Mouse (Mus musculus): Measurements from ENCODE around the gene Slc5a10. TPM values are rescaled to one million over a fixed set of nuclear protein-coding genes. Genes with fewer than 3 reads are reported as not detected.

The Slc5a10 gene
- polyA plus RNA-seq (2016; fragmentation: Nextera tagmentation; extraction: Ambion mirVana) = 0.14 TPM in 2 replicates

- H3K4me1 ChIP-seq (replicated peaks) = no peaks in the 10 kb centered on the region
Measured at GRCm38 (mm10) chr11:61720636-61721035, at the start of gene Slc5a10. TSS of gene Slc5a10 (minus strand) at chr11:61720826.

GRCm38 (mm10) chr11:61761584-61762407 lies 41.2 kb upstream of the Slc5a10 start, which contains the start of gene Prpsap2:
TSS of gene Prpsap2 (minus strand) at chr11:61762088.
- Histone ChIP-seq H3K27me3 (no peaks in the 10 kb centered on the region), H3K4me1 (replicated peaks) (peaks cover 7% of the 10 kb centered on the region), H3K4me3 (replicated peaks) (peak within 1 kb of the TSS; percentile 58), H3K4me2 (peak within 1 kb of the TSS; percentile 67), H3K36me3 (peaks cover 5% of the 10 kb centered on the region; the same call in 1 of the 2 replicates), H3K9me3 (no peaks in the 10 kb centered on the region), H3K9ac (replicated peaks) (peak within 1 kb of the TSS; percentile 81), H3K27ac (peak within 1 kb of the TSS; percentile 88)
- under 1% methylated on average over 51 of the region's 51 CpGs for WGBS
- ATAC-seq (ENCODE audit: insufficient number of reproducible peaks, insufficient read depth, low FRiP score, low TSS enrichment, low read depth) = peak; percentile 89

More at GRCm38 (mm10) chr11:61720636-61721035, at the start of gene Slc5a10:
- Histone ChIP-seq H3K4me2 (no peak within 1 kb of the TSS), H3K36me3 (no peaks in the 10 kb centered on the region), H3K9ac (replicated peaks) (no peak within 1 kb of the TSS), H3K9me3 (no peaks in the 10 kb centered on the region), H3K4me3 (replicated peaks) (no peak within 1 kb of the TSS), H3K27me3 (no peaks in the 10 kb centered on the region), H3K27ac (no peak within 1 kb of the TSS)
- ATAC-seq (ENCODE audit: insufficient number of reproducible peaks, insufficient read depth, low FRiP score, low TSS enrichment, low read depth) = no peak
- 71% methylated on average over 3 of the region's 3 CpGs for WGBS

GRCm38 (mm10) chr11:61760518-61760917 lies 39.9 kb upstream of the Slc5a10 start:
- peak overlapping the region; percentile 58 for H3K4me3 ChIP-seq (replicated peaks)
- no peaks in the 10 kb centered on the region for H3K27me3 ChIP-seq
- no peaks in the 10 kb centered on the region for H3K9me3 ChIP-seq
- H3K4me1 ChIP-seq (replicated peaks) = peaks cover 7% of the 10 kb centered on the region
- WGBS = 71% methylated on average over 5 of the region's 5 CpGs
- H3K9ac ChIP-seq (replicated peaks) = no peak overlapping the region
- no peak overlapping the region for H3K27ac ChIP-seq
- peaks cover 17% of the 10 kb centered on the region; the same call in 1 of the 2 replicates for H3K36me3 ChIP-seq
- peak overlapping the region; percentile 67 for H3K4me2 ChIP-seq
- no peak for ATAC-seq (ENCODE audit: insufficient number of reproducible peaks, insufficient read depth, low FRiP score, low TSS enrichment, low read depth)

- Histone ChIP-seq H3K27me3 (no peaks in the 10 kb centered on the region), H3K4me2 (no peak overlapping the region), H3K4me3 (replicated peaks) (no peak overlapping the region), H3K27ac (no peak overlapping the region), H3K9ac (replicated peaks) (no peak overlapping the region), H3K4me1 (replicated peaks) (peaks cover 7% of the 10 kb centered on the region), H3K36me3 (peaks cover 47% of the 10 kb centered on the region), H3K9me3 (no peaks in the 10 kb centered on the region)
- 92% methylated on average over 2 of the region's 2 CpGs for WGBS
- no peak for ATAC-seq (ENCODE audit: insufficient number of reproducible peaks, insufficient read depth, low FRiP score, low TSS enrichment, low read depth)
Measured at GRCm38 (mm10) chr11:61757151-61757550, 36.5 kb upstream of the Slc5a10 start.

GRCm38 (mm10) chr11:61751612-61752011 lies 31.0 kb upstream of the Slc5a10 start:
- Histone ChIP-seq H3K9me3 (no peaks in the 10 kb centered on the region), H3K4me2 (no peak overlapping the region), H3K27ac (no peak overlapping the region), H3K9ac (replicated peaks) (no peak overlapping the region), H3K27me3 (no peaks in the 10 kb centered on the region), H3K4me1 (replicated peaks) (no peaks in the 10 kb centered on the region), H3K36me3 (peaks cover 92% of the 10 kb centered on the region), H3K4me3 (replicated peaks) (no peak overlapping the region)
- 84% methylated on average over 5 of the region's 5 CpGs for WGBS
- no peak for ATAC-seq (ENCODE audit: insufficient number of reproducible peaks, insufficient read depth, low FRiP score, low TSS enrichment, low read depth)

GRCm38 (mm10) chr11:61747161-61747560 lies 26.5 kb upstream of the Slc5a10 start:
- Histone ChIP-seq H3K9ac (replicated peaks) (no peak overlapping the region), H3K4me3 (replicated peaks) (no peak overlapping the region), H3K9me3 (no peaks in the 10 kb centered on the region), H3K27me3 (no peaks in the 10 kb centered on the region), H3K4me1 (replicated peaks) (no peaks in the 10 kb centered on the region), H3K36me3 (peaks cover 91% of the 10 kb centered on the region), H3K27ac (no peak overlapping the region), H3K4me2 (no peak overlapping the region)
- no peak for ATAC-seq (ENCODE audit: insufficient number of reproducible peaks, insufficient read depth, low FRiP score, low TSS enrichment, low read depth)
- WGBS = 73% methylated on average over 3 of the region's 3 CpGs

- H3K4me1 ChIP-seq (replicated peaks) = no peaks in the 10 kb centered on the region
- H3K9me3 ChIP-seq = no peaks in the 10 kb centered on the region
- no peak for ATAC-seq (ENCODE audit: insufficient number of reproducible peaks, insufficient read depth, low FRiP score, low TSS enrichment, low read depth)
- H3K36me3 ChIP-seq = peaks cover 91% of the 10 kb centered on the region
- 89% methylated on average over 9 of the region's 9 CpGs for whole genome bisulfite sequencing
- no peak overlapping the region for H3K4me3 ChIP-seq (replicated peaks)
- no peak overlapping the region for H3K4me2 ChIP-seq
- no peaks in the 10 kb centered on the region for H3K27me3 ChIP-seq
- H3K27ac ChIP-seq = no peak overlapping the region
- no peak overlapping the region for H3K9ac ChIP-seq (replicated peaks)
Measured at GRCm38 (mm10) chr11:61745781-61746180, 25.2 kb upstream of the Slc5a10 start.

GRCm38 (mm10) chr11:61744460-61744859 lies 23.8 kb upstream of the Slc5a10 start:
- H3K4me3 ChIP-seq (replicated peaks) = no peak overlapping the region
- WGBS = 70% methylated on average over 3 of the region's 3 CpGs
- no peak overlapping the region for H3K9ac ChIP-seq (replicated peaks)
- no peaks in the 10 kb centered on the region for H3K4me1 ChIP-seq (replicated peaks)
- H3K9me3 ChIP-seq = no peaks in the 10 kb centered on the region
- H3K4me2 ChIP-seq = no peak overlapping the region
- ATAC-seq (ENCODE audit: insufficient number of reproducible peaks, insufficient read depth, low FRiP score, low TSS enrichment, low read depth) = no peak
- peaks cover 91% of the 10 kb centered on the region for H3K36me3 ChIP-seq
- H3K27me3 ChIP-seq = no peaks in the 10 kb centered on the region
- no peak overlapping the region for H3K27ac ChIP-seq

- H3K9me3 ChIP-seq = no peaks in the 10 kb centered on the region
- H3K36me3 ChIP-seq = peaks cover 91% of the 10 kb centered on the region
- ATAC-seq (ENCODE audit: insufficient number of reproducible peaks, insufficient read depth, low FRiP score, low TSS enrichment, low read depth) = no peak
- no peak overlapping the region for H3K4me3 ChIP-seq (replicated peaks)
- H3K27me3 ChIP-seq = no peaks in the 10 kb centered on the region
- H3K9ac ChIP-seq (replicated peaks) = no peak overlapping the region
- no peak overlapping the region for H3K27ac ChIP-seq
- 90% methylated on average over 3 of the region's 3 CpGs for WGBS
- H3K4me1 ChIP-seq (replicated peaks) = no peaks in the 10 kb centered on the region
- no peak overlapping the region for H3K4me2 ChIP-seq
Measured at GRCm38 (mm10) chr11:61743768-61744167, 23.1 kb upstream of the Slc5a10 start.

GRCm38 (mm10) chr11:61740500-61740899 lies 19.9 kb upstream of the Slc5a10 start:
- H3K27ac ChIP-seq = no peak overlapping the region
- WGBS = 92% methylated on average over 1 of the region's 1 CpGs
- ATAC-seq (ENCODE audit: insufficient number of reproducible peaks, insufficient read depth, low FRiP score, low TSS enrichment, low read depth) = no peak
- no peaks in the 10 kb centered on the region for H3K9me3 ChIP-seq
- no peaks in the 10 kb centered on the region for H3K27me3 ChIP-seq
- no peak overlapping the region for H3K9ac ChIP-seq (replicated peaks)
- no peak overlapping the region for H3K4me2 ChIP-seq
- peaks cover 95% of the 10 kb centered on the region for H3K36me3 ChIP-seq
- no peaks in the 10 kb centered on the region for H3K4me1 ChIP-seq (replicated peaks)
- no peak overlapping the region for H3K4me3 ChIP-seq (replicated peaks)

GRCm38 (mm10) chr11:61737290-61737689 lies 16.7 kb upstream of the Slc5a10 start:
- 78% methylated on average over 1 of the region's 1 CpGs for WGBS
- Histone ChIP-seq H3K27ac (no peak overlapping the region), H3K36me3 (peaks cover 97% of the 10 kb centered on the region), H3K4me1 (replicated peaks) (no peaks in the 10 kb centered on the region), H3K4me3 (replicated peaks) (no peak overlapping the region), H3K9ac (replicated peaks) (no peak overlapping the region), H3K4me2 (no peak overlapping the region), H3K27me3 (no peaks in the 10 kb centered on the region), H3K9me3 (no peaks in the 10 kb centered on the region)
- ATAC-seq (ENCODE audit: insufficient number of reproducible peaks, insufficient read depth, low FRiP score, low TSS enrichment, low read depth) = no peak

Data from limb, embryonic 12.5 days (tissue).